Mouse (Mus musculus) liver, postnatal 0 days (tissue): Measurements from ENCODE around the gene Pld1.

Experiments used
- CTCF ChIP-seq: sonication (generic); IDR thresholded peaks from 2 replicates; pipeline ENCODE4 v1.5.1; 2016; ENCODE audit warnings: antibody characterized with exemption, low read depth
- EP300 ChIP-seq: IDR thresholded peaks from 2 replicates; pipeline ENCODE4 v1.6.1; 2016; ENCODE audit warnings: antibody characterized with exemption, low read depth, mild to moderate bottlenecking

DNA sequence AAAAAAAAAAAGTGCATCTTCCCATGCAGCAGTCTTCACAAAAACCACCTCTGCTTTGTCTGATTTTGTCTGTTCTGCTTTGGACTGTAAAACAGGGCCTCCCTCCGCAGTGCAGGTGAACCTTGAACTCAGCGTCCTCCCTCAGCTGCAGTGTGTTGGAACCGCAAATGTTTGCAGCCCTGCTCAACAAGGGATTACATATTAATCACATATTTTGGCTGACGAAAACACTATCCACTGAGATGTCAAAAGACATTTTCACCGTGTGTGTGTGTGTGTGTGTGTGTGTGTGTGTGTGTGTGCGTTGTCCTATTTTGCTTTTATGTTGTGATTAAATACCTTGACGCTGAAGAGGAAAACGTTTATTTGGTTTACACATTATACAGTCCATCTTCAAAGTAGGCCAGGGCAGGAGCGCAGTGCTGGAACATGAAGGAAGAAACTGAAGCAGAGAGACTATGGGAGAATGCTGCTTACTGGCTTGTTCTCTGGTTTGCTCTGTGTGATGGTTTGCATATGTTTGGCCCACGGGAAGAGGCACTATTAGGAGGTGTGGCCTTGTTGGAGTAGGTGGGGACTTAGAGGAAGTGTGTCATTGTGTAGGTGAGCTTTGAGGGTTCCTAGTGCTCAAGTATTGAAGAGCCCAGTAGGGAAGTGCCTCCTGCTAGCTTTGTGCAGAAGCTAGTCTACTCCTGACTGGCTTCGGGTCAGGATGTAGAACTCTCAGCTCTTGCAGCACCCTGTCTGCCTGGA lies 17.1 kb upstream of the Pld1 start:
- no peak for TF ChIP-seq EP300
- TF ChIP-seq CTCF: no peak
